Comparison of ENCODE assay signal across 14 mouse cellular contexts in the genomic region with DNA sequence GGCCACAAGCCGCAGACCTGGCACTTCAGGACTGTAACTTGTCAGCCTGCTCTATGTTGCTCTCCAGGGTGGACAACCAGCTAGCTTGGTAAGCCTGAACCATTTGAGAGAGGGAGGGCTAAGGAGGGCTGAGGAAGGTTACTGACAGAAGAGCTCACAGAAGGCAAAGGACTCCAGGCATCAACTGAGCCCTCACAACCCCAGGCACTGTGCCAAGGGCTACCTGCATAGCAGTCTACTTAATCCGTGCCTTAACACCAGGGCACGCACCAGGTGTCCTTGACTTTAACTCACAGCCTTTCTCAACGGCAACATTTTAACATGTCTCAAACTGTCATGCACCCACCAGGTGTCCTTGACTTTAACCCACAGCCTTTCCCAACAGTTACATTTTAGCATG. TPM values are rescaled to one million over a fixed set of nuclear protein-coding genes. Genes with fewer than 3 reads are reported as not detected.
DNase-seq lines count a peak whose midpoint lies in the region.
"Had no signal": no experiment of that assay in that cellular context is flagged by ENCODE, and none has a peak within 500 bp of the region (broad histone marks: within the 10 kb centered on the region; RNA-seq: fewer than 3 reads in every experiment).

No protein-coding gene starts in this region.

- intact Hi-C loops in left cerebral cortex, postnatal 10 days (cut with DNase I) = no loop called here
- intact Hi-C loops in left cerebral cortex, postnatal 36 days (cut with DNase I) = no loop called here

- DNase-seq in cerebellum, adult 11 months = peak; percentile 56
- no peak for DNase-seq in cerebellum, adult 8-10 months
- peak; percentile 73 for DNase-seq in cerebellum, adult 9-10 months
- peak; percentile 58 to 80 for DNase-seq in cerebellum, postnatal 25 days
- DNase-seq in left cerebral cortex, postnatal 10 days (ENCODE audit: extremely low spot score in 1 of 2, low spot score in 2 of 2) = no peak
- DNase-seq in left cerebral cortex, postnatal 36 days (ENCODE audit: low spot score in 2 of 2) = no peak
- DNase-seq in layer of hippocampus, adult 8-10 months (ENCODE audit: low spot score in 2 of 2) = no peak
- DNase-seq: forebrain, postnatal 0 days; gastrocnemius, postnatal 14 days; heart, adult 2 months; kidney, adult 18-20 months had no signal

RNA-seq across cellular contexts. Expression of gene Kcnk12, which starts 37.5 kb away (rescaled TPM):
- 10 to 100 TPM; 26.2 to 27.6 TPM for total RNA-seq in left cerebral cortex, postnatal 10 days (2021)
- total RNA-seq in left cerebral cortex, postnatal 36 days (2021) = 10 to 100 TPM; 28.7 to 33.0 TPM
- 10 to 100 TPM; 21.5 to 23.8 (median 22.6) TPM for total RNA-seq in layer of hippocampus, adult 8-10 months (2022)
- total RNA-seq: CH12.LX; gastrocnemius, adult 18-20 months; gastrocnemius, postnatal 14 days; heart, adult 2 months; heart, postnatal 25 days had no signal

Comparison
In these comparisons a context has a peak if more than half of its experiments do, and no peak if none do; other contexts are left out.
1. DNase-seq: peak in cerebellum, adult 11 months (single experiment), cerebellum, adult 9-10 months (single experiment) and cerebellum, postnatal 25 days (2 of 2); none in cerebellum, adult 8-10 months (single experiment), left cerebral cortex, postnatal 10 days (0 of 2), left cerebral cortex, postnatal 36 days (0 of 2) and layer of hippocampus, adult 8-10 months (0 of 2).